Mouse (Mus musculus) hindbrain, embryonic 13.5 days (tissue): Measurements from ENCODE around the gene Zic2. TPM values are rescaled to one million over a fixed set of nuclear protein-coding genes. Genes with fewer than 3 reads are reported as not detected.
"Not testable (repeated sequence)": the region's sequence is repeated elsewhere in the genome, so short reads cannot be mapped to it uniquely, and the experiment has no call there.

Experiments used
- ATAC-seq: fragments of 200-750 bp; cut with Nextera tagmentation; 2 replicates; pipeline ENCODE4 v1.8.0; 2017; ENCODE audit warnings: moderate TSS enrichment; ENCODE audit not compliant: low FRiP score
- H3K27ac ChIP-seq: fragments of 300-500 bp; sonication (generic); 2 replicates; pipeline ENCODE4 v1.5.1; 2015; ENCODE audit warnings: inconsistent platforms, mild to moderate bottlenecking, moderate library complexity
- H3K27me3 ChIP-seq: fragments of 300-500 bp; sonication (generic); 2 replicates; pipeline ENCODE4 v1.6.1; 2015; ENCODE audit warnings: mild to moderate bottlenecking, inconsistent platforms
- H3K36me3 ChIP-seq: fragments of 300-500 bp; sonication (generic); 2 replicates; pipeline ENCODE4 v1.6.1; 2015; ENCODE audit warnings: mild to moderate bottlenecking, inconsistent platforms
- H3K4me1 ChIP-seq: fragments of 300-500 bp; sonication (generic); replicated peaks from 2 replicates; pipeline ENCODE4 v1.6.1; 2015; ENCODE audit warnings: inconsistent platforms
- H3K4me2 ChIP-seq: fragments of 300-500 bp; sonication (generic); 2 replicates; pipeline ENCODE4 v1.6.1; 2015; ENCODE audit warnings: inconsistent platforms, mild to moderate bottlenecking, moderate library complexity
- H3K4me3 ChIP-seq: fragments of 300-500 bp; sonication (generic); 2 replicates; pipeline ENCODE4 v1.5.1; 2015; ENCODE audit warnings: mild to moderate bottlenecking, inconsistent platforms
- H3K9ac ChIP-seq: fragments of 300-500 bp; sonication (generic); 2 replicates; pipeline ENCODE4 v1.6.1; 2015; ENCODE audit warnings: mild to moderate bottlenecking, inconsistent platforms
- H3K9me3 ChIP-seq: fragments of 300-500 bp; sonication (generic); 2 replicates; pipeline ENCODE4 v1.6.1; 2016; ENCODE audit warnings: inconsistent platforms
- WGBS: fragments of 180-500 bp; shearing (Covaris S2); methylation state at CpG from one replicate; pipeline ENCODE4 v1.1.7; 2015; 5-methylcytosine and 5-hydroxymethylcytosine counted together
- polyA plus RNA-seq: library from polyadenylated mRNA; unstranded; fragments of >200 nt; fragmentation: Nextera tagmentation; extraction: Ambion mirVana; gene quantifications from 2 replicates; pipeline ENCODE4 v1.2.1, GENCODE M21; 2015

The Zic2 gene
- polyA plus RNA-seq, 1 experiment from 2014 or later = 13.7 TPM

DNA sequence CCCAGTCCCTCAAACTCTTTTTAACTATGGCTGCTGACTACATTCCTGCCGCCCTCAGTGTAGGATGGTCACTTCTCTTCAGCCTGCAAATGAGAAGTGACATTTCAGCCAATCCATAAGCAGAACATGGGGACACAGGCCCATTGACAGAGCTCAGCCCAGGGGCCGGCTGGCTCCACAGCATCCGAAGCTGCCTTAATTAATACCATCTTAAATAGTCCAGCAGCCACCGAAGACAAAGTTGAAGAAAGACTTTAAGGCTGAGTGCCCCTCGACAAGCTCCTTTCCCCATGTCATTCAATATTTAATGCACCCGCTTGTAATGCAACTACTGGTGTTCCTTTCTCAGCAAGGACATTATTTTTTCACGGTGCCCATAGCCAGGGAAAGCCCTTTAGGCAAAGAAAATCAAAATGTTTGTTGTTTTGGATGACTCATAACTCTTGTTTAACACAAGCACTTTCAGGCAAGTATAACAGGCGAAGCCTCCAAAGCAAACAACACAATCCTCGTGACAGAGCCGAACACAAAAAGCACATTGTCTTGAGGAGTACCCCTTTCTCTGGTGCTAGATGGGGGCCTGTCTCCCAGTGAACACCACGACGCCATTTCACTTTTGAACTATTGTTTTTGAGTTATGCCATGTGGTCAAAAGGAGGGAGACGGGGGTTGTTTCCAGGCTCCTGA lies 22.4 kb upstream of the Zic2 start:
- WGBS = 6% methylated on average over 13 of the region's 13 CpGs
- H3K4me3 ChIP-seq = no peak overlapping the region
- peak overlapping the region; percentile 70 for H3K27ac ChIP-seq
- H3K4me1 ChIP-seq = peaks cover 45% of the 10 kb centered on the region
- H3K9ac ChIP-seq = no peak overlapping the region
- no peaks in the 10 kb centered on the region for H3K9me3 ChIP-seq
- peak overlapping the region; percentile 36 for H3K4me2 ChIP-seq
- no peaks in the 10 kb centered on the region for H3K36me3 ChIP-seq
- peak; percentile 50; the same call in 1 of the 2 replicates for ATAC-seq
- H3K27me3 ChIP-seq = peaks cover 76% of the 10 kb centered on the region

GRCm38 (mm10) chr14:122453388-122453995 lies 21.7 kb upstream of the Zic2 start:
- no peaks in the 10 kb centered on the region for H3K36me3 ChIP-seq
- H3K4me3 ChIP-seq = no peak overlapping the region
- WGBS = under 1% methylated on average over 32 of the region's 32 CpGs
- no peaks in the 10 kb centered on the region for H3K9me3 ChIP-seq
- peaks cover 70% of the 10 kb centered on the region for H3K27me3 ChIP-seq
- peak overlapping the region; percentile 61 for H3K27ac ChIP-seq
- peaks cover 45% of the 10 kb centered on the region for H3K4me1 ChIP-seq
- peak; percentile 76 for ATAC-seq
- H3K4me2 ChIP-seq = peak overlapping the region; percentile 36
- H3K9ac ChIP-seq = no peak overlapping the region

- Histone ChIP-seq H3K4me1 (peaks cover 45% of the 10 kb centered on the region), H3K4me3 (no peak overlapping the region)
Measured at GRCm38 (mm10) chr14:122453996-122454738, 21.1 kb upstream of the Zic2 start.

GRCm38 (mm10) chr14:122454901-122455561 lies 20.2 kb upstream of the Zic2 start:
- Histone ChIP-seq H3K4me1 (peaks cover 41% of the 10 kb centered on the region), H3K27me3 (peaks cover 62% of the 10 kb centered on the region), H3K9ac (no peak overlapping the region), H3K9me3 (no peaks in the 10 kb centered on the region), H3K4me3 (no peak overlapping the region), H3K27ac (peak overlapping the region; percentile 72), H3K4me2 (no peak overlapping the region), H3K36me3 (no peaks in the 10 kb centered on the region)
- 25% methylated on average over 10 of the region's 10 CpGs for WGBS
- ATAC-seq = no peak

More at GRCm38 (mm10) chr14:122453996-122454738, 21.1 kb upstream of the Zic2 start:
- peaks cover 65% of the 10 kb centered on the region for H3K27me3 ChIP-seq
- ATAC-seq = peak; percentile 44; the same call in 1 of the 2 replicates
- H3K27ac ChIP-seq = peak overlapping the region; percentile 49
- WGBS = 4% methylated on average over 12 of the region's 12 CpGs
- peak overlapping the region; percentile 36 for H3K4me2 ChIP-seq
- no peak overlapping the region for H3K9ac ChIP-seq
- H3K9me3 ChIP-seq = no peaks in the 10 kb centered on the region
- no peaks in the 10 kb centered on the region for H3K36me3 ChIP-seq

- H3K4me3 ChIP-seq = no peak overlapping the region
- H3K9ac ChIP-seq = no peak overlapping the region
- no peaks in the 10 kb centered on the region for H3K36me3 ChIP-seq
- no peaks in the 10 kb centered on the region for H3K9me3 ChIP-seq
- WGBS = 22% methylated on average over 4 of the region's 4 CpGs
- peaks cover 62% of the 10 kb centered on the region for H3K27me3 ChIP-seq
- H3K27ac ChIP-seq = peak overlapping the region; percentile 72
- H3K4me1 ChIP-seq = peaks cover 35% of the 10 kb centered on the region
- no peak for ATAC-seq
- no peak overlapping the region for H3K4me2 ChIP-seq
Measured at GRCm38 (mm10) chr14:122455562-122455958, 19.7 kb upstream of the Zic2 start.

- H3K27ac ChIP-seq, H3K9me3 ChIP-seq, H3K36me3 ChIP-seq, H3K4me3 ChIP-seq, ATAC-seq, H3K9ac ChIP-seq: not testable (repeated sequence)
- H3K4me2 ChIP-seq = peak overlapping the region; percentile 43
- 75% methylated on average over 10 of the region's 12 CpGs for WGBS
- peaks cover 63% of the 10 kb centered on the region for H3K27me3 ChIP-seq
- H3K4me1 ChIP-seq = peaks cover 12% of the 10 kb centered on the region
Measured at GRCm38 (mm10) chr14:122459332-122459731, 15.9 kb upstream of the Zic2 start.

DNA sequence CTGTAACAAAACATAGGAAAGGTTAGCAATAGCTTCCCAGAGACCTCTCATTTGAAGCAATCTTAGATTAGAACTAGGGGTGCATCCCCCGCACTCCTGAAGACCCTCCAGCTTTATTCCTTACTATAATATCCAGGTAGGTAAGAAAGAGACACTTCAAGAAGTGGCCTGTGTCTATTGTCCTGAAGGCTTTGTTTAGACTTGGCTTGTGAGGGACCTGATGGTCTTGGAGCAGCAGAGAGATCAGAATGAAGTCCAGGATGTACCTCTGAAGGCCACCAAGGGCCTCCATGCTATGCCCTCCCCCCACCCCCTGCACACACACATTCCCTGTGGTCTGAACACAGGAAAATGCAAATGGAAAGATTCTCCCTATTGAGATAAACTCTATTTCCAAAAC lies 15.5 kb upstream of the Zic2 start:
- peak overlapping the region; percentile 43 for H3K4me2 ChIP-seq

GRCm38 (mm10) chr14:122460226-122460625 lies 15.0 kb upstream of the Zic2 start:
- 46% methylated on average over 5 of the region's 5 CpGs for WGBS
- Histone ChIP-seq H3K4me3 (peak overlapping the region; percentile 25), H3K9ac (peak overlapping the region; percentile 63), H3K9me3 (no peaks in the 10 kb centered on the region), H3K27ac (peak overlapping the region; percentile 64), H3K36me3 (no peaks in the 10 kb centered on the region), H3K27me3 (peaks cover 63% of the 10 kb centered on the region), H3K4me1 (peaks cover 20% of the 10 kb centered on the region), H3K4me2 (peak overlapping the region; percentile 43)
- no peak for ATAC-seq

More for the DNA sequence above, 15.5 kb upstream of the Zic2 start:
- Histone ChIP-seq H3K9ac (peak overlapping the region; percentile 63), H3K27ac (0 out of 2 replicates have a peak overlapping the region, but pooled peaks have one; percentile 64), H3K27me3 (peaks cover 63% of the 10 kb centered on the region), H3K4me3 (peak overlapping the region; percentile 25), H3K9me3 (no peaks in the 10 kb centered on the region), H3K36me3 (no peaks in the 10 kb centered on the region), H3K4me1 (peaks cover 15% of the 10 kb centered on the region)
- WGBS = 82% methylated on average over 1 of the region's 1 CpGs
- no peak for ATAC-seq

- no peak for ATAC-seq
- WGBS = 19% methylated on average over 3 of the region's 3 CpGs
- peaks cover 24% of the 10 kb centered on the region for H3K4me1 ChIP-seq
- no peaks in the 10 kb centered on the region for H3K9me3 ChIP-seq
- peak overlapping the region; percentile 92; the same call in 1 of the 2 replicates for H3K27ac ChIP-seq
- H3K27me3 ChIP-seq = peaks cover 65% of the 10 kb centered on the region
- H3K9ac ChIP-seq = peak overlapping the region; percentile 82
- no peaks in the 10 kb centered on the region for H3K36me3 ChIP-seq
- peak overlapping the region; percentile 68 for H3K4me2 ChIP-seq
- peak overlapping the region; percentile 54 for H3K4me3 ChIP-seq
Measured at GRCm38 (mm10) chr14:122461500-122461899, 13.7 kb upstream of the Zic2 start.

- Histone ChIP-seq H3K27me3 (peaks cover 69% of the 10 kb centered on the region), H3K4me2 (peak overlapping the region; percentile 68), H3K4me1 (peaks cover 24% of the 10 kb centered on the region), H3K36me3 (no peaks in the 10 kb centered on the region), H3K27ac (peak overlapping the region; percentile 92), H3K4me3 (peak overlapping the region; percentile 54), H3K9ac (peak overlapping the region; percentile 82), H3K9me3 (no peaks in the 10 kb centered on the region)
- ATAC-seq = no peak
- WGBS = 9% methylated on average over 9 of the region's 9 CpGs
Measured at GRCm38 (mm10) chr14:122461966-122462365, 13.3 kb upstream of the Zic2 start.

- ATAC-seq = no peak
- H3K27me3 ChIP-seq = peaks cover 76% of the 10 kb centered on the region
- H3K9me3 ChIP-seq = no peaks in the 10 kb centered on the region
Measured at GRCm38 (mm10) chr14:122462689-122463079, 12.6 kb upstream of the Zic2 start.

More at GRCm38 (mm10) chr14:122462689-122463079, 12.6 kb upstream of the Zic2 start:
- H3K4me2 ChIP-seq = peak overlapping the region; percentile 68
- WGBS = 8% methylated on average over 17 of the region's 17 CpGs
- H3K27ac ChIP-seq = peak overlapping the region; percentile 92
- no peaks in the 10 kb centered on the region for H3K36me3 ChIP-seq
- peak overlapping the region; percentile 82 for H3K9ac ChIP-seq
- H3K4me3 ChIP-seq = peak overlapping the region; percentile 54
- peaks cover 24% of the 10 kb centered on the region for H3K4me1 ChIP-seq
